In genomic region chr14:68189876-68190275, GRCm38 (mm10) we compare ENCODE assay signal across 22 mouse cellular contexts.
"Had no signal": no experiment of that assay in that cellular context is flagged by ENCODE, and none has a peak within 500 bp of the region (broad histone marks: within the 10 kb centered on the region; RNA-seq: fewer than 3 reads in every experiment).

No protein-coding gene starts in this region.

- H3K4me1 ChIP-seq: limb, embryonic 13.5 days; liver, embryonic 12.5 days; liver, embryonic 15.5 days; lung, embryonic 15.5 days; megakaryocyte, embryonic 14.5 days; neural tube, embryonic 12.5 days had no signal

- H3K4me2 ChIP-seq: limb, embryonic 13.5 days; liver, embryonic 12.5 days; liver, embryonic 15.5 days; lung, embryonic 15.5 days; midbrain, embryonic 13.5 days; neural tube, embryonic 12.5 days had no signal

- H3K27me3 ChIP-seq: limb, embryonic 13.5 days; liver, embryonic 12.5 days; liver, embryonic 15.5 days; lung, embryonic 15.5 days; megakaryocyte, embryonic 14.5 days; midbrain, embryonic 13.5 days; neural tube, embryonic 12.5 days had no signal

- H3K27ac ChIP-seq: kidney, postnatal 0 days; layer of hippocampus, adult 2 months; limb, embryonic 10.5 days; limb, embryonic 13.5 days; liver, embryonic 12.5 days; liver, embryonic 15.5 days; lung, embryonic 15.5 days; midbrain, embryonic 10.5 days; midbrain, embryonic 13.5 days; neural tube, embryonic 12.5 days had no signal

- H3K4me3 ChIP-seq: layer of hippocampus, adult 2 months; limb, embryonic 10.5 days; limb, embryonic 13.5 days; liver, embryonic 12.5 days; liver, embryonic 15.5 days; lung, embryonic 15.5 days; megakaryocyte, embryonic 14.5 days; midbrain, embryonic 10.5 days; midbrain, embryonic 13.5 days; myocyte; neural tube, embryonic 12.5 days had no signal

- H3K36me3 ChIP-seq: limb, embryonic 10.5 days; limb, embryonic 13.5 days; liver, embryonic 12.5 days; liver, embryonic 15.5 days; lung, embryonic 15.5 days; midbrain, embryonic 10.5 days; midbrain, embryonic 13.5 days; neural tube, embryonic 12.5 days had no signal

- ATAC-seq: liver, embryonic 12.5 days; midbrain, embryonic 13.5 days; midbrain, embryonic 16.5 days had no signal

- DNase-seq: kidney, adult 2 months; kidney, postnatal 25 days; layer of hippocampus, adult 9-11 months; liver; lung, adult 18-20 months; lung, postnatal 10 days; lung, postnatal 36 days; thymus, adult 18-20 months; thymus, postnatal 36 days had no signal

- H3K9me3 ChIP-seq: limb, embryonic 10.5 days; limb, embryonic 13.5 days; liver, embryonic 12.5 days; liver, embryonic 15.5 days; lung, embryonic 15.5 days; megakaryocyte, embryonic 14.5 days; midbrain, embryonic 10.5 days; midbrain, embryonic 13.5 days; neural tube, embryonic 12.5 days had no signal

- H3K9ac ChIP-seq: limb, embryonic 13.5 days; liver, embryonic 12.5 days; liver, embryonic 15.5 days; lung, embryonic 15.5 days; midbrain, embryonic 13.5 days; neural tube, embryonic 12.5 days had no signal
